Mouse (Mus musculus): ENCODE results near the gene Dennd4b. TPM values are rescaled to one million over a fixed set of nuclear protein-coding genes. Genes with fewer than 3 reads are reported as not detected.

Dennd4b gene
- total and polyA plus RNA-seq, 3 experiments: 35.7 to 45.6 (median 36.5) TPM

DNA sequence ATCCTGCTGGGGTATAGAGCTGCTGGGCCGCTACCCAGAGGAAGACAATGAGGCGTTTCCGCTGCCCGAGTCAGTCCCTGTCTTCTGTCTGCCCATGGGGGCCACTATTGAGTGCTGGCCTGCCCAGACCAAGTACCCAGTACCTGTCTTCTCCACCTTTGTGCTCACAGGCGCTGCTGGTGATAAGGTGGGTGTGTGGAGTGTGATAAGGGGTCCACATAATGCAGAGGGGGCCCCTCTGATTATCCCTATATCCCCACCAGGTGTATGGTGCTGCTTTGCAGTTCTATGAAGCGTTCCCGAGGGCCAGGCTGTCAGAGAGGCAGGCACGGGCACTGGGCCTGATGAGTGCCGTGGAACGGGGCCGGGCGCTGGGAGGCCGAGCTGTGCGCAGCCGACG is 4.0 kb downstream of the Dennd4b start:
- TF ChIP-seq EP300 (IDR thresholded peaks at IDR 0.05; ENCODE audit: insufficient read depth, low read depth, low read length) (no peak), CTCF (IDR thresholded peaks at IDR 0.05) (no peak), POLR2A (IDR thresholded peaks at IDR 0.05; ENCODE audit: insufficient read depth, low read depth, low read length) (no peak)
- DNase-seq: no peak
- peaks cover 5% of the 10 kb centered on the region; the same call in 1 of the 2 replicates for H3K4me1 ChIP-seq (ENCODE audit: control insufficient read depth, insufficient read depth, low read length)
- H3K9ac ChIP-seq (ENCODE audit: low read depth, low read length): no peak overlapping the region
- H3K79me2 ChIP-seq (replicated peaks; ENCODE audit: control insufficient read depth, insufficient read depth, low read length): no peaks in the 10 kb centered on the region
- H3K27me3 ChIP-seq (ENCODE audit: control insufficient read depth, insufficient read depth, low read length): no peaks in the 10 kb centered on the region
- H3K36me3 ChIP-seq (ENCODE audit: control insufficient read depth, insufficient read depth, low read length): no peaks in the 10 kb centered on the region
- H3K4me3 ChIP-seq: no peak overlapping the region
- intact Hi-C loops (cut with DNase I): loop anchor here (5.0 kb wide), 1 partner anchor 57 kb away; the partner anchor contains the start of genes Rab13 and Rps27
- H3K27ac ChIP-seq: no peak overlapping the region
- WGBS: 93% methylated on average over 16 of the region's 16 CpGs

- no peak overlapping the region for H3K4me3 ChIP-seq
- no peaks in the 10 kb centered on the region for H3K27me3 ChIP-seq (ENCODE audit: control insufficient read depth, insufficient read depth, low read length)
- no peak overlapping the region for H3K9ac ChIP-seq (ENCODE audit: low read depth, low read length)
- WGBS: 90% methylated on average over 8 of the region's 8 CpGs
- H3K79me2 ChIP-seq (replicated peaks; ENCODE audit: control insufficient read depth, insufficient read depth, low read length): no peaks in the 10 kb centered on the region
- no peak for TF ChIP-seq CTCF (IDR thresholded peaks at IDR 0.05)
- TF ChIP-seq EP300 (IDR thresholded peaks at IDR 0.05; ENCODE audit: insufficient read depth, low read depth, low read length): no peak
- TF ChIP-seq POLR2A (IDR thresholded peaks at IDR 0.05; ENCODE audit: insufficient read depth, low read depth, low read length): no peak
- peaks cover 5% of the 10 kb centered on the region; the same call in 1 of the 2 replicates for H3K4me1 ChIP-seq (ENCODE audit: control insufficient read depth, insufficient read depth, low read length)
- no peaks in the 10 kb centered on the region for H3K36me3 ChIP-seq (ENCODE audit: control insufficient read depth, insufficient read depth, low read length)
- intact Hi-C loops (cut with DNase I): no loop called here
- H3K27ac ChIP-seq: no peak overlapping the region
- DNase-seq: no peak
Observed at GRCm38 (mm10) chr3:90270784-90271183, 5.8 kb downstream of the Dennd4b start.

DNA sequence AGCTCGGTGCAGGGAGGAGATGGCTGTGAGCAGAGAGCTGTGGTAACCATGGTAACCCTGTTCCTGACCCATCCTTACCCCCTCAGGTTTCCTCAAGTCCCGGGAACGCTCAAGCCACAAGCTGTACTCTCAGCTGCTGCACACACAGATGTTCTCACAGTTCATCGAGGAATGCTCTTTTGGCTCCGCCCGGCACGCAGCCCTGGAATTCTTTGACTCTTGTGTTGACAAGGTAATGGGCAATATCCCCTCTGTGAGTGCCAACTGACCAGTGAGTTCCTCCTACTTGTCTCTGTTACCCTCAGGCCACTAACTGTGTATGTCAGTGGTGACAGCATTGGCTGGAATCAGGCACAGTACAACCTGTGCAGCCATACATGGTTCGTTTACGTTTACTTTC is 7.2 kb downstream of the Dennd4b start:
- no peak overlapping the region for H3K27ac ChIP-seq
- WGBS: 73% methylated on average over 9 of the region's 9 CpGs
- no peak for TF ChIP-seq POLR2A (IDR thresholded peaks at IDR 0.05; ENCODE audit: insufficient read depth, low read depth, low read length)
- TF ChIP-seq EP300 (IDR thresholded peaks at IDR 0.05; ENCODE audit: insufficient read depth, low read depth, low read length): no peak
- TF ChIP-seq CTCF (IDR thresholded peaks at IDR 0.05): no peak
- no peaks in the 10 kb centered on the region for H3K4me1 ChIP-seq (ENCODE audit: control insufficient read depth, insufficient read depth, low read length)
- no peaks in the 10 kb centered on the region for H3K36me3 ChIP-seq (ENCODE audit: control insufficient read depth, insufficient read depth, low read length)
- no peak overlapping the region for H3K4me3 ChIP-seq
- H3K79me2 ChIP-seq (replicated peaks; ENCODE audit: control insufficient read depth, insufficient read depth, low read length): no peaks in the 10 kb centered on the region
- no peak overlapping the region for H3K9ac ChIP-seq (ENCODE audit: low read depth, low read length)
- H3K27me3 ChIP-seq (ENCODE audit: control insufficient read depth, insufficient read depth, low read length): no peaks in the 10 kb centered on the region
- no peak for DNase-seq
- intact Hi-C loops (cut with DNase I): no loop called here

DNA sequence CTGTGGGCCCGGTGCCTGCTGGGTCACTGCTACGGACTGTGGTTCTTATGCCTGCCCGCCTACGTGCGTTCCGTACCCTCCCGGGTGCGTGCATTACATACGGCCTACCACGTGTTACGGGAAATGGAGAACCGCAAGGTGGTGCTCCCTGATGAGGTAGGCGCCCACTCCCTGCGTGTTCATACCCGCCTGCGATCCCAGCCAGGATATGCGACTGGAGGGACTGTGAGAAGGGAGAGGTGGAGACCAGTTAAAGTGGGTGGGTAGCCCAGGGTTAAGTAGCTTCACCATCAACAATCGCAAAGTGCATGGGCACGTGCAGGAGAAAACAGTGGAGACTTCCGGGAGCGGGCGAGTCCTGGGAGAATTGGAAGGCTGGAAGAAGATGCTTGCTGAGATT is 8.9 kb downstream of the Dennd4b start:
- Histone ChIP-seq H3K27me3 (ENCODE audit: control insufficient read depth, insufficient read depth, low read length) (no peaks in the 10 kb centered on the region), H3K9ac (ENCODE audit: low read depth, low read length) (no peak overlapping the region), H3K79me2 (replicated peaks; ENCODE audit: control insufficient read depth, insufficient read depth, low read length) (no peaks in the 10 kb centered on the region), H3K27ac (no peak overlapping the region), H3K4me3 (no peak overlapping the region), H3K4me1 (ENCODE audit: control insufficient read depth, insufficient read depth, low read length) (no peaks in the 10 kb centered on the region), H3K36me3 (ENCODE audit: control insufficient read depth, insufficient read depth, low read length) (no peaks in the 10 kb centered on the region)
- DNase-seq: no peak
- 94% methylated on average over 22 of the region's 22 CpGs for WGBS
- intact Hi-C loops (cut with DNase I): no loop called here
- TF ChIP-seq EP300 (IDR thresholded peaks at IDR 0.05; ENCODE audit: insufficient read depth, low read depth, low read length): no peak
- no peak for TF ChIP-seq CTCF (IDR thresholded peaks at IDR 0.05)
- TF ChIP-seq POLR2A (IDR thresholded peaks at IDR 0.05; ENCODE audit: insufficient read depth, low read depth, low read length): no peak

DNA sequence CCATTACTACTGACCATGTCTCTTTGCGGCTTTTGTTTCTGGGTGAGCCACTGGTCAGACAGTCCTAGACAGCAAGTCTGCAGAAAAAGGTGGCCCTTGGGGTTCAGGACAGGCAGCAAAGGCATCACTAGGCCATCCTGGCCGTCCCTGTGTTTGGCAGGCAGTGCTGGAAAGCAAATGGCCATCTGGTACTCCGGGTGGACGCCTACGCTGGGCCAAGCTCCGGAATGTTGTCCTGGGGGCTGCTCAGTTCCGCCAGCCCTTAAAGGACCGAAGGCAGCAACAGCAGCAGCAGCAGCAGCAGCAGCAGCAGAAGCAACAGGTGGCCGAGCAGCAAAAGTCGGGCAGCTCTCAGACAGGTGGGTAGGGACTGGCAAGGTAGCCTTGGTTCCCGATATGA is 10.3 kb downstream of the Dennd4b start:
- no peak for TF ChIP-seq EP300 (IDR thresholded peaks at IDR 0.05; ENCODE audit: insufficient read depth, low read depth, low read length)
- no peak for TF ChIP-seq POLR2A (IDR thresholded peaks at IDR 0.05; ENCODE audit: insufficient read depth, low read depth, low read length)
- no peak for TF ChIP-seq CTCF (IDR thresholded peaks at IDR 0.05)
- Histone ChIP-seq H3K27ac (no peak overlapping the region), H3K4me1 (ENCODE audit: control insufficient read depth, insufficient read depth, low read length) (no peaks in the 10 kb centered on the region), H3K36me3 (ENCODE audit: control insufficient read depth, insufficient read depth, low read length) (no peaks in the 10 kb centered on the region), H3K27me3 (ENCODE audit: control insufficient read depth, insufficient read depth, low read length) (no peaks in the 10 kb centered on the region), H3K9ac (ENCODE audit: low read depth, low read length) (no peak overlapping the region), H3K4me3 (no peak overlapping the region), H3K79me2 (replicated peaks; ENCODE audit: control insufficient read depth, insufficient read depth, low read length) (no peaks in the 10 kb centered on the region)
- 90% methylated on average over 11 of the region's 11 CpGs for WGBS
- intact Hi-C loops (cut with DNase I): no loop called here
- no peak for DNase-seq

- TF ChIP-seq POLR2A (IDR thresholded peaks at IDR 0.05; ENCODE audit: insufficient read depth, low read depth, low read length): no peak
- no peak for TF ChIP-seq EP300 (IDR thresholded peaks at IDR 0.05; ENCODE audit: insufficient read depth, low read depth, low read length)
- no peak for TF ChIP-seq CTCF (IDR thresholded peaks at IDR 0.05)
- H3K27me3 ChIP-seq (ENCODE audit: control insufficient read depth, insufficient read depth, low read length): no peaks in the 10 kb centered on the region
- WGBS: 71% methylated on average over 16 of the region's 16 CpGs
- intact Hi-C loops (cut with DNase I): no loop called here
- no peak overlapping the region for H3K9ac ChIP-seq (ENCODE audit: low read depth, low read length)
- H3K79me2 ChIP-seq (replicated peaks; ENCODE audit: control insufficient read depth, insufficient read depth, low read length): no peaks in the 10 kb centered on the region
- no peak for DNase-seq
- no peaks in the 10 kb centered on the region for H3K36me3 ChIP-seq (ENCODE audit: control insufficient read depth, insufficient read depth, low read length)
- H3K4me3 ChIP-seq: no peak overlapping the region
- H3K27ac ChIP-seq: no peak overlapping the region
- no peaks in the 10 kb centered on the region for H3K4me1 ChIP-seq (ENCODE audit: control insufficient read depth, insufficient read depth, low read length)
Observed at GRCm38 (mm10) chr3:90276858-90277257, 11.9 kb downstream of the Dennd4b start.
